Mouse (Mus musculus) heart, embryonic 14.5 days (tissue): ENCODE measurements around the gene Pacs2. TPM values are rescaled to one million over a fixed set of nuclear protein-coding genes. Genes with fewer than 3 reads are reported as not detected.

ENCODE experiments used
- ATAC-seq: fragments of 200-750 bp; cut with Nextera tagmentation; 2 replicates; pipeline ENCODE4 v1.8.0; 2017; ENCODE audit warnings: low read depth, moderate TSS enrichment; ENCODE audit not compliant: insufficient number of reproducible peaks, insufficient read depth, low FRiP score
- H3K27ac ChIP-seq, 2 experiments: fragments of 200-500 bp in 1 of 2; fragments of 300-500 bp in 1 of 2; sonication (generic) in 1 of 2; replicated peaks in 1 of 2; 2 replicates each; pipeline ENCODE4 v1.5.1; 2012 to 2014; ENCODE audit warnings: low read depth in 2 of 2, low read length in 2 of 2, control low read depth in 1 of 2, mild to moderate bottlenecking in 1 of 2, mixed read lengths in 1 of 2; ENCODE audit not compliant: control insufficient read depth in 1 of 2, insufficient read depth in 1 of 2
- H3K27me3 ChIP-seq: fragments of 300-500 bp; sonication (generic); 2 replicates; pipeline ENCODE4 v1.6.1; 2014; ENCODE audit warnings: mild to moderate bottlenecking, low read length, control low read depth; ENCODE audit not compliant: control insufficient read depth, insufficient read depth
- H3K36me3 ChIP-seq: fragments of 300-500 bp; sonication (generic); 2 replicates; pipeline ENCODE4 v1.6.1; 2014; ENCODE audit warnings: mild to moderate bottlenecking, control low read depth, low read length, mixed read lengths; ENCODE audit not compliant: control insufficient read depth, insufficient read depth
- H3K4me1 ChIP-seq, 2 experiments: fragments of 200-500 bp in 1 of 2; fragments of 300-500 bp in 1 of 2; sonication (generic) in 1 of 2; 2 replicates each; pipeline ENCODE4 v1.6.1; 2012 to 2014; ENCODE audit warnings: low read length in 2 of 2, control low read depth in 1 of 2, mixed read lengths in 1 of 2; ENCODE audit not compliant: control insufficient read depth in 2 of 2, insufficient read depth in 2 of 2
- H3K4me2 ChIP-seq: fragments of 300-500 bp; sonication (generic); 2 replicates; pipeline ENCODE4 v1.6.1; 2014; ENCODE audit warnings: mild to moderate bottlenecking, low read length
- H3K4me3 ChIP-seq, 2 experiments: fragments of 200-500 bp in 1 of 2; fragments of 300-500 bp in 1 of 2; sonication (generic) in 1 of 2; 2 replicates each; pipeline ENCODE4 v1.5.1; 2012 to 2014; ENCODE audit warnings: low read length in 2 of 2, mild to moderate bottlenecking in 2 of 2, control low read depth in 1 of 2, low read depth in 1 of 2, moderate library complexity in 1 of 2; ENCODE audit not compliant: control insufficient read depth in 1 of 2, insufficient read depth in 1 of 2
- H3K9ac ChIP-seq: fragments of 300-500 bp; sonication (generic); 2 replicates; pipeline ENCODE4 v1.6.1; 2014; ENCODE audit warnings: mild to moderate bottlenecking, low read length
- H3K9me3 ChIP-seq: fragments of 300-500 bp; sonication (generic); 2 replicates; pipeline ENCODE4 v1.6.1; 2016; ENCODE audit warnings: low read length, control low read depth; ENCODE audit not compliant: control insufficient read depth
- WGBS: fragments of 180-500 bp; shearing (Covaris S2); extraction: QIAGEN DNeasy Blood & Tissue Kit; methylation state at CpG from one replicate; pipeline ENCODE4 v1.1.7; 2014; 5-methylcytosine and 5-hydroxymethylcytosine counted together
- microRNA-seq: library from miRNA; unstranded; fragments of <30 nt; microRNA quantifications from one replicate; pipeline ENCODE4, GENCODE M21; 2016
- polyA plus RNA-seq: library from polyadenylated mRNA; unstranded; fragments of >200 nt; fragmentation: Nextera tagmentation; extraction: Ambion mirVana; gene quantifications from 2 replicates; pipeline ENCODE4 v1.2.1, GENCODE M21; 2014

The Pacs2 gene
- polyA plus RNA-seq, 1 experiment from 2014 or later, result 7.6 TPM

DNA sequence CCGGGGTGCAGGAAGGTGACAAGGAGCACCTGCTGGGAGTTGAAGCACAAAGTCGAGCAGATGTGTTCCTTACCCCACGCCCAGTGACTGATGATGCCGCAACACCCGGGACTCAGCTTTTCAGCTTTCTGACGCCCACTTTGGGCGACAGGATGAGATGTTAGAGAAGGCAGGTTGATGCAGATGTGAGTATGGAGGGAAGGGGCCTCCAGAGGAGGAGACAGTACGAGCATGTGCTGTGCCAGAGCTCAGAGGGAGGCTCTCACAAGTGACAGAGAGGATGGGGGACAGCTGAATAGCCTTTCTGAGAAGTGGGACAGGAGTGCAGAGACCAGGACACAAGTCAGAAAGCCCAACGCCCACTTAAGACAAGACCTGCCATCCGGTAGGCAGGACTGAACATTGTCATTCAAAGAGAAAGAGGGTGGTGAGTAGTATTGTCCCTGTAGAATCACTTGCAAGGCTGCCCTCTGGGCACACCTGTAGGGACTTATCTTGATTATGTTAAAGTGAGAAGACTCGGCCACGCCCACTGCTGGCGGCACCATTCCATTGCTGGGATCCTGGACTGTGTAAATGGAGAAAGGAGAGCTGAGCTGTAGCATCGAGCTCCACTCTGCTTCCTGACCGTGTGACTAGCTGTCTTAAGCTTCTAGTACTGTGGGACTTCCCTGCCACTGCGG lies 100.7 kb downstream of the Pacs2 start:
- 79% methylated on average over 16 of the region's 16 CpGs for WGBS
- H3K4me1 ChIP-seq, result peaks cover 4 to 13% of the 10 kb centered on the region in 2 experiments; a peak in 3 of 4 replicates
- H3K9ac ChIP-seq, result no peak overlapping the region
- no peak for ATAC-seq
- no peak overlapping the region for H3K4me2 ChIP-seq
- no peak overlapping the region for H3K4me3 ChIP-seq
- no peak overlapping the region for H3K27ac ChIP-seq
- no peaks in the 10 kb centered on the region for H3K9me3 ChIP-seq
- H3K36me3 ChIP-seq, result peaks cover 66% of the 10 kb centered on the region
- H3K27me3 ChIP-seq, result no peaks in the 10 kb centered on the region

DNA sequence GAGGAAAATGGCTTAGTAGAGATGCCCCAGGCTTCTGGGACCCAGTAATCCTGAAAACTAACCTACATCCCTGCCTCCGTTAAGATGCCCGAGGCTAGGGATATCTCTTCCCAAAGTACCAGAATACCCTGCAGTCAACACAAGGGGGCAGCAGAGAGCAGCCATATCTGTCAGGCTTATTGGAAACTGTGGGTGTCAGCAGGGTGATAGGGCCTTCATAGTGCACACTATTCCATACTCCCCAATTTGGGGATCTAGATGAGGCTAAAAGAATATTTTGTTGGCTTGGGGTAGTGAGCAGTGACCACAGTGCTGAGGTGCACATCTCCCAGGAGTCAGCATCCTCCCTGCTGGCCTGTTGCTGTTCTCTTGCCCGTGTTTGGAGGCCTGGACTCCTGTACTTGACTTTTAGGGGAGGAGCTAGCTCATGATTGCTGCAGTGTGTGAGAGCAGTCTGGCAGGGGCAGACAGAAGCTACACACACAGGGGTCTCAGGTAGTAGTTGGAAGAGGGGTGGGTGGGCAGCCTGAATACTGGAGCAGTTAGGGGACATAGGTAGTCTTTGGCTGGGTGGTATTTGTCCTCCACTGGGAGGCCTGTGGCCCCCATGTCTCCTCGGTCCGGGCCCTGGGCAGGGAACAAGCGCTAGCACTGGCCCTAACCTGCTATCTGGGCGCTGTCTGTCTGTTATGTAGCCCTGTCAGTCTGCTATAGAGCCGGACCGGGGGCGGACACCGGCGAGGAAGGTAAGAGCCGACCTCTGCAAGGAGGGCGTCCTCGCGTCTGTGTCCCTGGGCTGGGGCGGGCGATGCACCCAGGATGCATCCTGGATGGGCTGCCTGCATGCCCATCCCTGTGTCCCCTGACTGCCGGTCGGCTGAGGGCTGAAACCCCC lies 105.5 kb downstream of the Pacs2 start:
- WGBS, result 81% methylated on average over 20 of the region's 20 CpGs
- Histone ChIP-seq H3K27me3 (no peaks in the 10 kb centered on the region), H3K9ac (no peak overlapping the region), H3K4me3 (no peak overlapping the region), H3K4me2 (no peak overlapping the region), H3K9me3 (no peaks in the 10 kb centered on the region), H3K36me3 (peaks cover 85% of the 10 kb centered on the region), H3K27ac (peak overlapping the region in 1 of 2 experiments; percentile 19; a peak in 2 of 4 replicates), H3K4me1 (peaks cover 5 to 12% of the 10 kb centered on the region in 2 experiments)
- peak; percentile 62 for ATAC-seq

Small RNA genes lying within 50 kb of the gene (microRNA-seq; reads per million reads assigned to microRNA genes)
- not detected for gene Gm44471

Other genes with a start within 250 kb of the Pacs2 start
- 1.9 and 3.1 TPM in 2 replicates for gene Ahnak2, start 211.9 kb upstream of the Pacs2 start, polyA plus RNA-seq
- gene Clba1, start 205.6 kb upstream of the Pacs2 start, polyA plus RNA-seq, result 7.1 and 7.9 TPM in 2 replicates
- 40.4 and 42.0 TPM in 2 replicates for gene Cdca4, start 185.1 kb upstream of the Pacs2 start, polyA plus RNA-seq
- gene Gpr132, start 146.3 kb upstream of the Pacs2 start, polyA plus RNA-seq, result 0.08 and 0.15 TPM in 2 replicates
- gene Jag2, start 84.7 kb upstream of the Pacs2 start, polyA plus RNA-seq, result 3.4 and 4.7 TPM in 2 replicates
- gene Nudt14, start 72.4 kb upstream of the Pacs2 start, polyA plus RNA-seq, result 44.2 and 53.9 TPM in 2 replicates
- 19.4 and 25.9 TPM in 2 replicates for gene Btbd6, start 38.0 kb upstream of the Pacs2 start, polyA plus RNA-seq
- 40.5 and 42.5 TPM in 2 replicates for gene Brf1, start 13.8 kb upstream of the Pacs2 start, polyA plus RNA-seq
- not detected in 2 replicates for gene Tex22, start 60.0 kb downstream of the Pacs2 start, polyA plus RNA-seq
- gene Mta1, start 83.8 kb downstream of the Pacs2 start, polyA plus RNA-seq, result 14.6 and 15.5 TPM in 2 replicates
- gene Crip2, start 125.7 kb downstream of the Pacs2 start, polyA plus RNA-seq, result 1,706 and 1,786 TPM in 2 replicates
- 586 and 589 TPM in 2 replicates for gene Crip1, start 131.8 kb downstream of the Pacs2 start, polyA plus RNA-seq
- gene Tedc1, start 141.9 kb downstream of the Pacs2 start, polyA plus RNA-seq, result 13.3 and 17.5 TPM in 2 replicates
- gene Tmem121, start 171.4 kb downstream of the Pacs2 start, polyA plus RNA-seq, result 1.1 and 1.2 TPM in 2 replicates